Mouse (Mus musculus): Measurements from ENCODE around the gene Pdzd7.
A peak's percentile ranks its signal among the peaks of the same experiment; 100 is the strongest.

DNA sequence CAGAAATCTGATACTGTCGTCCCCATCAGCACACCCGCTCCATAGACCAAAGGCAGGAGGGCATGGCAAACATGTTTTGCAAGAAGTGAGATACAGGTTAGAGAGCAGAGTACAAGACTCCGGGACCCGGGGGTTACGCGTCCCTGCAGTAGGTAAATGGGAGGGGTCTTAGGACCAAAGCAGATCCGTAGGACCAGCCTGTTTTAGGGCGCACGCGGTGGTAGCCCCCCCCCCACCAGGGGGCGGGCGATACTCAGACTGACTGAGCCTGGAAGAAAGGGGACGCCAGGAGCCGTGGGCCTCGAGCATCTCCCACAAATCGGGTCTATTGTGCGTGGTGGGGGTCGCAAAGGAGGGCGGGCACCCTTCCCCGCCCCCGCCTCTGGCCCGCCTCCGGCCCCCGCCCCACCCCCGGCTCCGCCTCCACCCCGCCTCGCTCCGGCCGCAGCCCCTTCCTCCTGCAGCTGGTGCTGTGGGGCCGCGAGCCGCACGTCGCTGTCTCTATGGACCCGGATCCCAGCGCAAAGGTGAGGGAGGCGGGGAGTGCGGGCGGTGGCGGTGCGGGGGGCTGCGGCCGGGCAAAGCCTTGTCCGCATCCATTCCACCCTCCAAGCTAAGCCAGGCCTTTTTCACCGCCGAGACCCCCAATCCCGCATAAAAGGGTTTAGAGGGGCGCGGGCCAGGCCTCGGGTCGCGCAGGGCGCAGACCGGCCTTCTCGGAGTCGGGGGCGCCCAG, 56.5 kb downstream of the Pdzd7 start, which contains the start of gene Sema4g:
- peak; percentile 32; the same call in 1 of the 2 replicates for TF ChIP-seq POLR2A (IDR thresholded peaks at IDR 0.05; ENCODE audit: low read depth, low read length)
- no peak for TF ChIP-seq CTCF (IDR thresholded peaks at IDR 0.05; ENCODE audit: borderline replicate concordance, insufficient read depth, low read length)
